Mouse (Mus musculus) thymus, postnatal 4 days (tissue): ENCODE measurements at regions not wholly inside any gene's neighbourhood (a gene's known extent, or its start where the extent isn't known, plus 50 kb on each side); places are given as distances from the start of the nearest gene placed in this dataset.
A peak's percentile ranks its signal among the peaks of the same experiment; 100 is the strongest.

Experiments
- DNase-seq: peaks from one replicate; pipeline ENCODE4 v3.0.0; 2021

GRCm38 (mm10) chr1:183504103-183504841 is 86.3 kb downstream of the Hhipl2 start:
- no peak for DNase-seq

- DNase-seq = no peak
These were observed 89.9 kb downstream of the Hhipl2 start for GRCm38 (mm10) chr1:183507893-183508292.

DNA sequence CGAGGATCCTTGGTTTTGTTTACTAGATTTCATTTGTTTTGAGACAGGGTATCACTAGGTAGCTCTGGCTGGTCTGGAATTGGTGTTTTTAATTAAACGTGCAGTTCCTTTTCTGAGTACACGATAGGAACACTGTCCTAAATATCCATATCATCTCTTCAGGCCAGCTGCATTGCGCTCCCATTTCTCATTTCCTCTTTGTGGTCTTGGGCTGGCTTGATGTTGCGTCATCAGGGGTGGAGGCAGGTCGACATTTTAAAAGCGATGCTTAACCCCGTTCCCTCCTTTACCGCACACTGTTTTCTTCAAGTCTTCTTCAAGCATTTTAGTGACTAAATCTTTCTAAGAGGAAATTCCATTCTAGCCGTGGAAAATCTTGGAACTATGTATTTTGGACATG is 92.7 kb downstream of the Hhipl2 start:
- no peak for DNase-seq

- no peak for DNase-seq
These were observed 95.9 kb downstream of the Hhipl2 start for GRCm38 (mm10) chr1:183513876-183514275.

DNA sequence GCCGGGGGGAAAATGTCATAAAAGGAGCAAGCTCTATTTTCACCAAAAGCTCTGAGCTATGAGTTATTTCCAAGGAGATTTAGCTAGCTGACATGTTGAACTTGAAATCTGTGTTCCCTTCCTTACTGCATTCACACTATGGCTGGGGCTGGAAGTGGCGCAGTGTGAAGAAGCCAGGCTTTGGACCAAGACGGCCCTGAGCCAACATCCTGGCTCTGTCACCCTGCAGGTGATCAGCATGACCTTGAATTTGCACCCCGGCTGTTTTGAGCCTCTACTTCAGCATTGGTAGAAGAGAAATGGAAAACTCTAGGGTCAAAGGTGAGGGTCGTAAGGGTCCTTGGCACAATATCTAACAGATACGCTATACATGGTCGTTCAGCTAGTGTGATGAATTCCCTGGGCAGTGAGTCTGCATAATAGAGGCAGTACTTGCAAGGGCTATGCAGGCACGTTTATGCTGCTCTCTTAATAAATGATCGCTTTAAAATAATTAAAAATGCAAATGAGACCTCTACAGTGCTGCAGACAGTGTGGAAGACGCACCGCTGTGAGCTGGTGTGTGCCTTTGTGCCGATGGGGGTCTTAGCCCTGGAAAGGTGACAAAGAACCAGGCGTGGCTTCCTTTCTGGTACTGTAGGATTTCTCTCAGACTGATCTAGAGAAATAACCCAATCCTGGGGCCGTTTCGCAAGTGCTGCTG is 96.4 kb downstream of the Hhipl2 start:
- DNase-seq = no peak

GRCm38 (mm10) chr1:183514984-183515287 is 96.9 kb downstream of the Hhipl2 start:
- DNase-seq = no peak

- no peak for DNase-seq
These were observed 98.2 kb downstream of the Hhipl2 start for GRCm38 (mm10) chr1:183516167-183516566.

GRCm38 (mm10) chr1:183517236-183517635 is 99.2 kb downstream of the Hhipl2 start:
- no peak for DNase-seq

DNA sequence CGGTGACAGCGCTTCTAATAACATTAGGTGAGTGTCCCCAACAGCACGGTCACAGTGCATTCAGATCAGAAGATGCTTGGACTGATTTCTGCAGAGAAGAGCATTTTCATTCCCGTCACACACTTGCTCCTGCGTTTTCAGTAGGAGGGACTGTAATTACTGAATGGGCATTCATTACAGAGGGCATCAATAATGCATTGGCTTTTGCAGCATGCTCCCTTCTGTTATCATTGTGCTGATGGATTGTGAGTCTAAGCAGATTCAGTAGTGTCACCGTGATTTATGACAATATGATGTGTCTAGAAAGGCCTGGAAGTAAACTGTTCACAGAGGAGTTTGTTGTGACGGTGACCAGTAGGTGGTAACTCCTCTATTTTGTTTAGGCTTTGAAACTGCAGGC is 103.6 kb downstream of the Hhipl2 start:
- DNase-seq = no peak

GRCm38 (mm10) chr1:183533386-183533785 is 115.4 kb downstream of the Hhipl2 start:
- DNase-seq = no peak

DNA sequence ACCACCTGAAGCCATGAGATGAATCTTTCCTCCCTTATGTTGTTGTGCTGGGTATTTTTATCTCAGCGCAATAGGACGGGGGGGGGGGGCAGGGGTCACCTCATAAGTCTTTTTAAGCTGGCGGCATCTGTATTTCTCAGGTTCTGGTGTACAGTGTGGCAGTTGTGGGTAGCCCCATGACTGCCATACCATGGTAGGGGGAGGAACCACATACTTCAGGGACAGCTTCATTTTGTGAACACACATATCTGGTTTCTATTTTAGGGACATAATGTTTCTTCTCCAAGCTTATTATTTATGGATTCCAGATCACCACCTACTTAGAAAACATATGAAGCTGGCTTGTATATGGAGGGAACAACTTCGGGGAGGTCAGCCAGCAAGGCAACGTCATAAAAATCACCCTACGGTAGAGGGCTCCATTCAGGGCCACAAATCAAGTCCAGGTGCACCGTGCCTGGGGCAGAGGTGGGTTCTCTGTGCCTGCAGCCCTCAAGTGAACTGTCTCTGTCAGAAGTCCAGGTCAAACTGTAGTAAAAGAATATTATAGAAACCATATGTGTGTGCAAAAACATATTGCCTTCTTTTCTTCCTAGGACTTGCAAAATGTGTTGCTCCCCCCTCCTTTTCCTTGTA is 130.9 kb downstream of the Hhipl2 start:
- DNase-seq = no peak

DNA sequence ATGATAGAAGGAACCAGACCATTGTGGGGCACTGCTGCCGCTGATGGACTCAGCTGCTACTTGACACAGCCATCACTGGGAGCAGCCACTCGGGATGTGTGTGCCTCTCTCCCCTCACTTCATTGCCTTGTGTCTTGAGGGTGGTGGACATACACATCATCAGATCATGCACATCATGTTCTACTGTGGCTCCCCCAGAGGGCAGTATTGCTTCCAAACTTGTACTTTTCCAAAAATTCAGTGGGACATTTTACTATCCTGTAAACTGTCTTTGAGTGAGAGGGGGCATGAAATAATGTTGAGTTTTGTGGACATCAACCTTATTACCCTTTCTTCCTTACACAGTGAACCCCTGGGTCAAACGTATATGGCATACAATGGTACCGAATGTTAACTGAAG is 134.6 kb downstream of the Hhipl2 start:
- peak; percentile 9 for DNase-seq

- DNase-seq = no peak
These were observed 135.2 kb downstream of the Hhipl2 start for GRCm38 (mm10) chr1:183553219-183553618.

DNA sequence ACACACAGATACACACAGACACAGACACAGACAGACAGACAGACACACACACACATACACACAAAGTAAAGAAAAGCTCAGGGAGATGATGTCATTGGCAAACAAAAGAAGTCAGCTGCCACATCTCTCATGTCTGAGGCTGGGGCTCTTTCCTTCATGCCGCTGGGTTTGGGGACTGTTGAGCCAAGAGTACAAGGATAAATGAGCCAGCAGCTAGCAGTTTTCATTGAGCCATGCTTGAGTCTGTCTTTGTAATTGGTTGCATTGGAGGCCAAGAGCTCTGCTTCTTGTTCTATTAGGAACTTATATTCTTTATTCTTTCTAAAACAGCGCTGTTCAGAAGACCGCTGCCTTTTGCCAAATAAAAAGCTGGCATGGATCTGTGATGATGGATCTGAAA is 144.8 kb downstream of the Hhipl2 start:
- DNase-seq = no peak

DNA sequence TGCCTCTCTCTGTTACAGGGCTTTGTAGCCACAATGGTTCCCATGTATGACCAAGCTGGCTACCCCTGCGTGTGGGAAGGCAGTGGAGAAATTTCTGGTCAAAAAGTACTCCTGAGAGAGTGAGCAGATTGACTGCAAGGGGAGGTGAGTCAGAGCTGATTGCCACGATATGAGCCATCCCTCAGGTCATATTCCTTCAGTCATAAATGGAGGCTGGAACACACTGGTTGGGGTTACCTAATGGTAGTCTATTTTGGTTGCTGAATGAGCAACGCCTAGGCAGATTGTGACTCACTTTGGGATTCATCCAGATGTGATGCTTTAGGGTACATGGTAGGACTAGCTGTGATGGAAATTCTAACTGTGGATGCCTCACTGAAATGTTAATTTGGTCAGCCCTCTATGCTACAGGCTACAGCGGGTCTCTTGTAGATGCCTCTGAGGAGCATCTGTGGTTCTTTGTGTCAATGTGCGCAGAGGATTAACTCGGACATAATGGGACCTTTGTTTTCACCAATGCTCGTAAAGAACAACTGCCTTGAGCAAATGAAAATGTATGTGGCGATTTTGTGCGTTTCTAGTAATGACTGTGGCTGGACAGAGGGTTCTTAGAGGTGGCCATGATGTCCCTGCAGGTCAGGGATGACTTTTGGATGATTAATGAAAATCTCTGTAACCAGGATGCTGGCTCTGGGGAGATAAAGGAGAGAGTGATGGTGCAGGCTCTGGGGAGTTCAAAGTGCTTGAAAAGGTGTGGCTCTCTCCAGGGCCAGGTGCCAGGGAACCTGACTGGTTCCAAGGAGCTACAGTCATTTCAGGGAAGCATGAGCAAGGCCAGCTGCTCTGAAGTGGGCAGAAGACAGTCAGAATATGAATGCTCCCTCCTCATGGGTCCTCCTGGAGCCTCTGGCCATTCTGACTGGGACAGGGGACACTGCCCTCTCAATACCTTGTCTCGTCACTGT is 155.9 kb downstream of the Hhipl2 start:
- DNase-seq = no peak

DNA sequence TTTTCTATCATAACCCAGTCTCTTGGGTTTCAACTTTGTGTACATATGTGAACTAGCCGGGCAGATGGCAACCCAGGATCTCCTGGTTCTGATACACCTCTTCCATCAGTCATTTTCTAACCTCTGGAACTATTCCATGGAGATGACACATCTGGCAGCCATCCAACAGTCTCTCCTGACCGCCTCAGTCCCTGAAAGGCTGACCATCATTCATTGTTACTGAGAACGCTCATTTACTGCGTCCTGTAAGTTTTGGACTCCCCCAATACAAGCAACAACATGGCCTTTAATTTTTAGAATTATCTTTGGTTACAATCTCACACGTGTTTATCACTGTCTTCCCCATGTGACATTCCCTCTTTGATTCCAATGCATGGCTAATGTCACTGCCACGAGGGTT is 166.8 kb downstream of the Hhipl2 start:
- no peak for DNase-seq

DNA sequence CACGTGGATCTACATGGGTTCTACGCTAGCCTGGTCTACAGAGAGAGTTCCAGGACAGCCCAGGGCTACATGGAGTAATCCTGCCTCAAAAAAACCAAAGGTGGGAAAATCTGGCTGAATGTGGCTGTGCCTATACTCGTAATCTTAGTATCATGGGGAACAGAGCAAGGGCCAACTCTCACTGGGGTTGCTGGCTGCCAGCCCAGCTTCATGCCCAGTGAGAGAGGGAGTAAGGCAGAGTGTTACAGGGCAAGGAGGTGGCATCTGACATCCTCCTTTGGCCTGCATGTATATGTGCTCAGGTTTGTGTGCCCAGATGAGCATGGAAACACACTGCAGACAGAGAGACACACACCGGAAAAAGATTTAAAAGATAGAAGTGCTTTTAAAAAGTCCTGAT is 168.4 kb downstream of the Hhipl2 start:
- DNase-seq = no peak

DNA sequence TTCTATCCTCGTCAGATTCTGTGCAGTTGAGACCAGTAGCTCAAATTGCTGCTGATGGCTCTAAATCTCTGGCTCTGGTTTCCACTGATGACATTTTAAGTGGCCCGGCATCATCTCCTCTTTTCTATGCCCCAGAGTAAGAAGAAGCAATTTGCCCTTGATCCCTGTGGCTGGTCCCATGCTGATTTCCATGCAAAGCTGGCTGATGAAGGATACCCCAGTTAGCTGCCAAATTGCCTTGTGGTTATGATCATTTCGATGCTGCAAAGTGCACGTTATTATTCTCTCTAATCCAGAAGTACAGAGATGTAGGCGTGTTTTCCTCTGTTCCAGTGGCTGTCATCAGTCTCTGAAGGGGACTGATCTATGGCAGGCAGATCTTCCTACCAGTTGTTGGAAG is 177.3 kb downstream of the Hhipl2 start:
- no peak for DNase-seq

GRCm38 (mm10) chr1:183600466-183600865 is 182.5 kb downstream of the Hhipl2 start:
- DNase-seq = no peak

DNA sequence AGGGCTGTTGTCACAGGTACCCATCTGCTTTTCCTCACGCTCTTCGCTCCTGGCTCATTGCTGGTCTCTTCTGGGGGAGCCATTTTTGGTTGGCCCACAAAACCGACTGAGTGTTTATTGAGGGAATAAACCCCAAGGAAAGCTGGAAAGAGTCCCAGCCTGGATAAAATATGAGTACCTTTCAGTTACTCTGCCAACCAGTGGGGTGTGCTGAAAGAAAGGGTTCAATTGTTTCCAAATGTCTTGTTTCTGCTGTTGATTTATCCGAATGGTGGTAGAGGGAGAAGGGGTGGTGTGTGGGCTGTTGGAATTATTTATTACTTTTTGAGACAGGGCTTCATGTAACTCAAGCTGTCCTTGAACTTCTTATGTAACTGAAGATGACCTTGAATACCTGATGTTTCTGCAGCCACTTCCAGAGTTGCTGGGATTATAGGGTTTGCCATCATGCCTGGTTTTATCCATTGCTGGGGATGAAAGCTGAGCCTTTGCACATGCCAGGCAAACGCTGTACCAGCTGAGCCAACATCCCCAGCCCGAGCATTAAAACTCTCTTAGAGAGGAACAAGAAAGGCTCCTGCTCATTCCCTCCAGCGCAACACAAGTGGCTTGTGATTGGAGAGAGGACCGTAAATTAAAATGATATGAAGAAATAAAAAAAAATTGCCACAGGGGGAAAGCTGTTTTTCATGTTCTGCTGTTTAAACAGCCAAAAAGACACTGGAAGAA is 194.1 kb downstream of the Hhipl2 start:
- DNase-seq = no peak

DNA sequence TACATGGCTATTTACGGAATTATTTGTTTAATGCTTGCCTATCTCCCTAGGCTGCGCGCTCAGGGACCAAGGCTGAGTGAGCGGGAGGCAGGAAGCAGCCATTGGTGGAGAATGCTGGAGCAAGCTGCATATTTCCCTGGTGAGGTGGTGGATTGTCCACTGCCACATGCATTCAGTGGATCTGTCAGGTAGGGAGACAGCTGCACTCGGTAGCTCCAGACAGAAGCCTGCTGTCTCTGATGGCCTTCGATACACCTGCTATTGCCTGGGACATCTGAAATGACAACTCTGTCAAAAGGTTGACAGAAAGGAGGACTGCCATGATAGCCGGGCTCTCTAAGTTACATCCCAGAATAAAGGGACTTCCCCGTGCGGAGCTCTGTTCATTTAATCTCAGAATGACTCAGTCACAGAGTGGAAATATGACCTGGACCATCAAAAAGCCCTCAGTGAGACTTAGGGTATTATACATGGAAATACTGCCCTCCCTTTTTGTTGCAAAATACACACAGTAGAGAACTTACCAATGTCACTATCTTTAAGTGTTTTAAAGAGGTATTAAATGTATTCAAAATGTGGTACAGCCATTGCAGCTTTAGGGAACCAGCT is 201.5 kb downstream of the Hhipl2 start:
- no peak for DNase-seq

GRCm38 (mm10) chr1:183622341-183622740 is 204.3 kb downstream of the Hhipl2 start:
- DNase-seq = no peak
